Mouse (Mus musculus) myocyte (in vitro differentiated cells): ENCODE measurements at regions not wholly inside any gene's neighbourhood (a gene's known extent, or its start where the extent isn't known, plus 50 kb on each side); places are given as distances from the start of the nearest gene placed in this dataset.

Source experiments
- H3K27me3 ChIP-seq: one replicate; pipeline ENCODE4 v1.6.1; 2011; ENCODE audit not compliant: control insufficient read depth, insufficient read depth, insufficient read length
- H3K36me3 ChIP-seq: one replicate; pipeline ENCODE4 v1.6.1; 2011; ENCODE audit not compliant: control insufficient read depth, insufficient read depth
- H3K4me2 ChIP-seq: one replicate; pipeline ENCODE4 v1.6.1; 2011; ENCODE audit warnings: low read depth, control low read depth
- H3K4me3 ChIP-seq: one replicate; pipeline ENCODE4 v1.5.1; 2011; ENCODE audit warnings: mild to moderate bottlenecking, control low read depth, moderate library complexity
- H3K79me2 ChIP-seq: one replicate; pipeline ENCODE4 v1.6.1; 2011; ENCODE audit not compliant: control insufficient read depth, insufficient read depth
- H3ac ChIP-seq: one replicate; pipeline ENCODE4 v1.6.1; 2011; ENCODE audit not compliant: control insufficient read depth, insufficient read length
- CEBPB ChIP-seq: IDR thresholded peaks from 2 replicates; pipeline ENCODE4 v1.6.1; 2011; ENCODE audit warnings: mild to moderate bottlenecking, moderate library complexity; ENCODE audit not compliant: poor library complexity, insufficient read depth, severe bottlenecking
- E2F4 ChIP-seq: IDR thresholded peaks from one replicate; pipeline ENCODE4 v1.6.1; 2011; ENCODE audit warnings: mild to moderate bottlenecking, control low read depth, moderate library complexity; ENCODE audit not compliant: insufficient read depth
- MAX ChIP-seq: IDR thresholded peaks from one replicate; pipeline ENCODE4 v1.6.1; 2011; ENCODE audit warnings: low read depth, mild to moderate bottlenecking, control low read depth
- MYOD1 ChIP-seq, 3 experiments: IDR thresholded peaks; one replicate each; pipeline ENCODE4 v1.6.1; 2011; ENCODE audit warnings: control low read depth in 2 of 3, low read depth in 2 of 3, mild to moderate bottlenecking in 2 of 3, moderate library complexity in 1 of 3; ENCODE audit not compliant: insufficient read length in 2 of 3, control insufficient read depth in 1 of 3
- MYOG ChIP-seq, 3 experiments: IDR thresholded peaks; one replicate each; pipeline ENCODE4 v1.6.1; 2011; ENCODE audit warnings: control low read depth in 2 of 3, low read depth in 2 of 3, mild to moderate bottlenecking in 2 of 3; ENCODE audit not compliant: insufficient read length in 2 of 3, control insufficient read depth in 1 of 3, insufficient read depth in 1 of 3
- POLR2A ChIP-seq: IDR thresholded peaks from one replicate; pipeline ENCODE4 v1.6.1; 2011; ENCODE audit warnings: low read depth, mild to moderate bottlenecking, control low read depth, moderate library complexity; ENCODE audit not compliant: insufficient read length
- POLR2AphosphoS2 ChIP-seq: IDR thresholded peaks from one replicate; pipeline ENCODE4 v1.6.1; 2011; ENCODE audit warnings: low read depth, control low read depth; ENCODE audit not compliant: insufficient read length
- REST ChIP-seq: IDR thresholded peaks from one replicate; pipeline ENCODE4 v1.6.1; 2011; ENCODE audit warnings: mild to moderate bottlenecking, control low read depth, moderate library complexity; ENCODE audit not compliant: insufficient read depth, insufficient read length
- SRF ChIP-seq: IDR thresholded peaks from one replicate; pipeline ENCODE4 v1.6.1; 2011; ENCODE audit warnings: low read depth; ENCODE audit not compliant: control insufficient read depth, insufficient read length
- TCF12 ChIP-seq: IDR thresholded peaks from one replicate; pipeline ENCODE4 v1.6.1; 2011; ENCODE audit warnings: mild to moderate bottlenecking, control low read depth; ENCODE audit not compliant: poor library complexity, insufficient read depth, severe bottlenecking
- TCF3 ChIP-seq: IDR thresholded peaks from one replicate; pipeline ENCODE4 v1.6.1; 2011; ENCODE audit warnings: low read depth, control low read depth; ENCODE audit not compliant: insufficient read length
- USF1 ChIP-seq: IDR thresholded peaks from one replicate; pipeline ENCODE4 v1.6.1; 2011; ENCODE audit warnings: low read depth, mild to moderate bottlenecking, control low read depth, moderate library complexity

- no peaks in the 10 kb centered on the region for H3K36me3 ChIP-seq
- no peaks in the 10 kb centered on the region for H3K27me3 ChIP-seq
- no peaks in the 10 kb centered on the region for H3K79me2 ChIP-seq
- no peak overlapping the region for H3ac ChIP-seq
- TF ChIP-seq MYOG (IDR thresholded peaks at IDR 0.05; ENCODE audit: control insufficient read depth in 1 of 3, insufficient read depth in 1 of 3, insufficient read length in 2 of 3, low read depth in 2 of 3), result no peak
- TF ChIP-seq TCF12, result no peak
- no peak for TF ChIP-seq SRF
- TF ChIP-seq POLR2AphosphoS2, result no peak
- no peak for TF ChIP-seq REST
- no peak for TF ChIP-seq MYOD1 (IDR thresholded peaks at IDR 0.05; ENCODE audit: control insufficient read depth in 1 of 3, insufficient read length in 2 of 3, low read depth in 2 of 3)
- no peak for TF ChIP-seq POLR2A
- no peak for TF ChIP-seq CEBPB
- no peak for TF ChIP-seq E2F4
- TF ChIP-seq USF1, result no peak
- TF ChIP-seq TCF3, result no peak
- TF ChIP-seq MAX, result no peak
- H3K4me3 ChIP-seq, result no peak overlapping the region
- no peak overlapping the region for H3K4me2 ChIP-seq
Observed at GRCm38 (mm10) chr7:115388874-115389273, 645.4 kb downstream of the Insc start.

- TF ChIP-seq CEBPB, result no peak
- TF ChIP-seq USF1, result no peak
- no peak for TF ChIP-seq POLR2AphosphoS2
- TF ChIP-seq POLR2A, result no peak
- no peak for TF ChIP-seq MAX
- TF ChIP-seq SRF, result no peak
- TF ChIP-seq TCF3, result no peak
- no peak for TF ChIP-seq REST
- TF ChIP-seq E2F4, result no peak
- TF ChIP-seq TCF12, result no peak
- TF ChIP-seq MYOG (IDR thresholded peaks at IDR 0.05; ENCODE audit: control insufficient read depth in 1 of 3, insufficient read depth in 1 of 3, insufficient read length in 2 of 3, low read depth in 2 of 3), result no peak
- TF ChIP-seq MYOD1 (IDR thresholded peaks at IDR 0.05; ENCODE audit: control insufficient read depth in 1 of 3, insufficient read length in 2 of 3, low read depth in 2 of 3), result no peak
- Histone ChIP-seq H3K36me3 (no peaks in the 10 kb centered on the region), H3K27me3 (no peaks in the 10 kb centered on the region)
Observed at GRCm38 (mm10) chr7:115392520-115392919, 646.1 kb downstream of the Sox6 start.

GRCm38 (mm10) chr7:115398202-115398601 lies 640.4 kb downstream of the Sox6 start:
- Histone ChIP-seq H3K4me3 (no peak overlapping the region), H3K79me2 (no peaks in the 10 kb centered on the region), H3ac (no peak overlapping the region), H3K27me3 (no peaks in the 10 kb centered on the region), H3K4me2 (no peak overlapping the region), H3K36me3 (no peaks in the 10 kb centered on the region)
- TF ChIP-seq MYOG (IDR thresholded peaks at IDR 0.05; ENCODE audit: control insufficient read depth in 1 of 3, insufficient read depth in 1 of 3, insufficient read length in 2 of 3, low read depth in 2 of 3), result no peak
- no peak for TF ChIP-seq TCF12
- no peak for TF ChIP-seq USF1

More at GRCm38 (mm10) chr7:115392520-115392919, 646.1 kb downstream of the Sox6 start:
- Histone ChIP-seq H3K79me2 (no peaks in the 10 kb centered on the region), H3K4me2 (no peak overlapping the region), H3ac (no peak overlapping the region), H3K4me3 (no peak overlapping the region)

DNA sequence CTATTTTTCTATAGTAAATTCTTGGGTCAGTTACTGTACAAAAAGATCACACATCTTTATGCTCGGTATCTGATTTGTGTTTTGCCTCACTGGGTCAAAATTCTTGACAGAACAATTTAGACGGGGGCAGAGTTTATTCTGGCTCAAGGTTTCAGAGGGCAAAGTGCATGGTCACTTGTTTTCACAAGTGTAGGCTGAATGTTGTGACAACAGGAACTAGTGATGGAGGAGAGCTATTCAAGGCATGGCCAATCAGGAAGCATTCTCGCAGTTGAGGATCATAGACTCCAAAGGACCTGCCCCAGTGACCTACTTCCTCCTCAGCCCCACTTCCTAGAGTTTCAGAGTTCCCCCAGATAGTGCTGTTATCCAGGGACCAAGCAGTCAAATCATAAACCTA lies 639.1 kb downstream of the Sox6 start:
- no peak overlapping the region for H3ac ChIP-seq
- H3K79me2 ChIP-seq, result no peaks in the 10 kb centered on the region
- no peaks in the 10 kb centered on the region for H3K27me3 ChIP-seq
- H3K4me2 ChIP-seq, result no peak overlapping the region
- no peaks in the 10 kb centered on the region for H3K36me3 ChIP-seq
- TF ChIP-seq POLR2AphosphoS2 (no peak), E2F4 (no peak), MYOD1 (IDR thresholded peaks at IDR 0.05; ENCODE audit: control insufficient read depth in 1 of 3, insufficient read length in 2 of 3, low read depth in 2 of 3) (no peak), REST (no peak), TCF12 (no peak), POLR2A (no peak), CEBPB (no peak), SRF (no peak), USF1 (no peak), MAX (no peak), MYOG (IDR thresholded peaks at IDR 0.05; ENCODE audit: control insufficient read depth in 1 of 3, insufficient read depth in 1 of 3, insufficient read length in 2 of 3, low read depth in 2 of 3) (no peak), TCF3 (no peak)
- H3K4me3 ChIP-seq, result no peak overlapping the region

DNA sequence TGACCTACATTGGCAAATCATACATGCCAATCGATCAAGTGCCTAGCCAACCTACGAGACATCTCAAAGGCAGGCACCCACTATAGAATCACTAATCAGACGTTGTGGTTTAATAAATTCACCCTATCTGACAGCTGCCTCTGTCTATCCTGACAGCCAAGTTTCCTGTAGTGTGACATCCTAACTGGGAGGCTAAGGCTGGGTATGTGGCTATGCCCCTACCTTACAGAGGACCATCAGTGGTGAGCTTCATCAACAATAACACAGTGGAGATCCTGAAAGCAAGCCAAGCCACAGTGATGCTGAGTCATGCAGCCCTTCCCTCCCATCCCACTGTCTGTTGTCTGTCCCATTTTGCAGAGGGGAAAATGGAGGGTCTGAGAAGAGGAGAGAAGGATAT lies 630.7 kb downstream of the Sox6 start:
- H3K36me3 ChIP-seq, result no peaks in the 10 kb centered on the region
- H3ac ChIP-seq, result no peak overlapping the region
- no peaks in the 10 kb centered on the region for H3K27me3 ChIP-seq
- TF ChIP-seq SRF, result no peak
- TF ChIP-seq USF1, result no peak
- TF ChIP-seq TCF3, result no peak
- TF ChIP-seq TCF12, result no peak
- TF ChIP-seq CEBPB, result no peak
- no peak for TF ChIP-seq E2F4
- no peak for TF ChIP-seq MYOD1 (IDR thresholded peaks at IDR 0.05; ENCODE audit: control insufficient read depth in 1 of 3, insufficient read length in 2 of 3, low read depth in 2 of 3)
- no peak for TF ChIP-seq MYOG (IDR thresholded peaks at IDR 0.05; ENCODE audit: control insufficient read depth in 1 of 3, insufficient read depth in 1 of 3, insufficient read length in 2 of 3, low read depth in 2 of 3)
- no peak for TF ChIP-seq MAX
- no peak for TF ChIP-seq POLR2AphosphoS2
- no peak for TF ChIP-seq POLR2A
- TF ChIP-seq REST, result no peak
- no peak overlapping the region for H3K4me2 ChIP-seq
- no peaks in the 10 kb centered on the region for H3K79me2 ChIP-seq
- H3K4me3 ChIP-seq, result no peak overlapping the region
